Mouse (Mus musculus) lung, adult 2 months (tissue): ENCODE results near the gene Ngb.

Experiments
- CTCF ChIP-seq: fragments of 200-500 bp; IDR thresholded peaks from 2 replicates; pipeline ENCODE4 v1.5.1; 2011; ENCODE audit warnings: mild to moderate bottlenecking, low read length, control low read depth; ENCODE audit not compliant: insufficient read depth
- POLR2A ChIP-seq: fragments of 200-500 bp; IDR thresholded peaks from 2 replicates; pipeline ENCODE4 v1.6.1; 2011; ENCODE audit warnings: low read depth, mild to moderate bottlenecking, control low read depth, low read length, borderline replicate concordance; ENCODE audit errors: extremely low read depth

DNA sequence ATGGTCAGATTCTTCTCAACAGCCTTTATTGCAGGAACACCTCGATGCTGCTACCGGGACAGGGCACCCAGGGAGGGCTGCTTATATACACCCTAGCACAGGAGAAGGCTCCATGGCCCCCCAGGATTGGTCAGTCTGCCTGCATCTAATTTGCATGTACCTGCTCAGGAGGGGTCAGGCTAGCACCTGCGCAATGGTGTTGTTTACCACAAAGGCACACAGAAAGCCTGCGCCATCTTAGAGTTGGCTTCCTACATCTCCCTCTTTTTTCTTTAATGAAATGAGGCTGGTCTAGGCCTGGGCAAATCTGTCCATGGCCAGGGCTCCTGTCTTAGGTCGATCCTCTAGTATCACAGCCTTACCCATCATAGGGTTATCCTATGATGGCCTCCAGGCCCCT lies 47.1 kb upstream of the Ngb start:
- no peak for TF ChIP-seq CTCF
- TF ChIP-seq POLR2A = no peak
